Mouse (Mus musculus) kidney, adult 11 months (tissue): ENCODE data around the gene Ccdc83.
"Not testable (repeated sequence)": the region's sequence is repeated elsewhere in the genome, so short reads cannot be mapped to it uniquely, and the experiment has no call there.

Experiments used
- DNase-seq: peaks from one replicate; pipeline ENCODE4 v3.0.0; 2022

Gene Ccdc83

GRCm38 (mm10) chr7:90258701-90259100, 6.9 kb downstream of the Ccdc83 start:
- no peak for DNase-seq

DNA sequence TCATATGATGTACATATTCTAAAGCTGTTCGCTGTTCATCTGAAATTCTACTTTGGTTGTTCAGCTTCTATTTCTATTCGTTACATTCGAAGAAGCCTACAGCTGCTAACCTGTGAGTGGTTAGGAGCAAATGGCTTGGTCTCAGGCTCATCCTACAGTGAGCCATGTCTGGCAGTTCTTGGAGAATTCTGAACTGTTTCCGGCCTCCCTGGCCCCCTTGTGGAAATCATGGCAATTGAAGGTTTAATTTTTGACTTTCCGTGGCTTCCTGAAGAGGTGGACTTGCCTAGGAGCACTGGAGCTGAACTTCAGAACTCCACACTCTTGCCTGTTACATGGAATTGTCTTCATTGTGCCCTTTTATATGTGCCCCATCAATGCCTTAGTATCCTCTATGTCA, 12.6 kb downstream of the Ccdc83 start:
- no peak for DNase-seq

DNA sequence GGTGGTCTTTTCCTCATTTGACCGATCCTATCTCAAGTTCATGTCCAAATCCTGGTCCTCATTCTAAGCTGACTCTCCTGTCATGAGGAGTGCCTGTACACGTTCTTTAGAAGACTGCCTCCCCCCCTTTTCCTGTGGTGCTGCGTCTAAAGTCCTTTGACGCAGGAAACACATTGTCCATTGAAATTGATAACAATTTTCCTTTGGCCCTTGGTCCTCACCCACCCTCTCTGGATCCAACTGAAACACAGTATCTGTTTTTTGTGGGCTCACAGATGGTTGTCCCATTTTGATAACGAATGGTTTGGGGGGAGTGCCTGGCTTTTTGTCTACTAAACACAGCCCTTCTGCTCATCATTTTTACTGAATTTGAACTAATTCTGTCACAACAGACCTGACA, 21.9 kb downstream of the Ccdc83 start:
- no peak for DNase-seq

DNA sequence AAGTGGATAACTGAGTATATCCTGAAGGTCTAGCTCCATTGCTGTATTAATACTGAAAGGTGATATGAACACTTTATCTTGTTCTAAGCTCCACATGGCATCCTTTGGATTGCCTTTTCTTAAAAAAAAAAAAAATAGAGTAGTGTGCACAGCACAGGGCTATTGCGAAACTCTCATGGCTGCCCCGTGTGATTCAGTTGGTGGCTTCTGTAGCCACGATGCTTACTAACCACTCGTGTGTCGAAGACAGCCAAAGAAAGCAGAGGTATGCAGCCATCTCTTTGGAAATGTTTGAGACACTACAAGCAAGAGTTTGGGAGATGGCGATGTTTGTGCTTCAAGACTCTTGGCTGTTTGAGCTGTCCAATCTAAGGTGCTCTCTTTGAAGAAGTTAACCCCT, 22.4 kb downstream of the Ccdc83 start:
- DNase-seq: no peak

DNA sequence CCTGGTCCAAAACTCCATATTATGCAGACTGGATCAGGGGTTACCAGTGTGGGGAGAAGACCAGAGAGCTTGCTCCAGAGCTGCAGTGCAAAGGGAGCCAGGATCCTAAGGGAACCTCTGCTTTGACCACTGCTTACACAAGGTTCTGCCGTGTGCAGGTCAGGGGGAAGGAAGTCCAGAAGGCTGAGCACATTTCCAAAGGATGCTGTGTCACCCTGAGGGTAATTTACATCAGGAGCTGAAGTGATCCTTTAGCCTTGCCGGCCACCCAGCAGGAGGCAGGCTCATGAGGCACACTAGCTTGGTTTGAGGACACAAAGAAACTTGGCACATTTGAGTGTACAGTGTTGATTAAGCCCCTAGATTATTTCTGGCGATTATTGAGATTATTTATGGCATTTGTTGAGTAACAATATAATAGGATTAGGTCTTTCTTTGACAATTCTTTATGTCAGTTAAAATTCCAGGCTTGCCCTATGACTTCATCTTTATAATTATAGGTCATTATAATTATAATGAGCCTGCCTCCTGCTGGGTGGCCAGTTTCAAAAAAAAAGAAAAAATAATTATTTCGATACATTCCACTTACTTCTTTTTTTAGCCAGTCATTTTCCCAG, 29.2 kb downstream of the Ccdc83 start:
- no peak for DNase-seq

- DNase-seq: no peak
Observed at GRCm38 (mm10) chr7:90233921-90234320, 31.7 kb downstream of the Ccdc83 start.

DNA sequence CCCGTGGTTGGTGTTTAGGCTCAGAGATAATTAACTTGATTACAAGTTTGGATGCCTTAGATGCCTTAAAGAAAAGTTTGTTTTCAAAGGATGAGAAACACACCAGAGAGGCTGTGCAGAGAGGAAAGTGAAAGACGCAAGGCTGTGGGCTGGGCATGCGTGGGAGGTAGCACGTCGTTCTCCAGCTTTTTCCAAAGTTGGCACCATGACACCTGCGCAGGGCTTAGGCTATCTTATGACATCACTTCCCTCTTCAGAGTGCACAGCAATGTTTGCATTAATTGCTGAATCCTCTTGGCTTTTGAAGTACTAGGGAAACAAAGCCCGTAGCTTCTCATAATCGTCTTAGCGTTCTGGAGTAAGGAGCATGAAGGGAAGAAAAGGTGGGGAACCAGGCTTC, 34.1 kb downstream of the Ccdc83 start:
- DNase-seq: no peak

- DNase-seq: not testable (repeated sequence)
Observed at GRCm38 (mm10) chr7:90228884-90229283, 36.7 kb downstream of the Ccdc83 start.

DNA sequence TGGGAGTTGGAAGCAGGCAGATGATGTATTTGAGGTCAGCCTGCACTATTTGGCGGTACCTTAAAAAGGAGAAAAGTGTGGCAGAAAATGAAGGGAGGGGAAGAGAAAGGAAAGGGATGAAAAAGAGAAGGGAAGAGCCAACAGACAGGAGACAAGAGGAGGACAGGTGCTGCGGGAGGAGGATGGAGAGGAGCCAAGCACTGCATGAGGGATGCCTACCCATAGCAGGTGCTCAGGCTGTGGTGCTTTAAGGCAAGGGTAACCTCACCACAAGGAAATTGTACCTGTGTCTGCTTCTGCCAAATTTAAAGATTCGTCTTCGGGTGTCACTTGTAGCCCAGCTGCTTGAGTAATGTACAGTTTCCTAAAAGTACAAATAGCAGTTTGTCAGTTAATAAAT, 37.5 kb downstream of the Ccdc83 start:
- DNase-seq: no peak

DNA sequence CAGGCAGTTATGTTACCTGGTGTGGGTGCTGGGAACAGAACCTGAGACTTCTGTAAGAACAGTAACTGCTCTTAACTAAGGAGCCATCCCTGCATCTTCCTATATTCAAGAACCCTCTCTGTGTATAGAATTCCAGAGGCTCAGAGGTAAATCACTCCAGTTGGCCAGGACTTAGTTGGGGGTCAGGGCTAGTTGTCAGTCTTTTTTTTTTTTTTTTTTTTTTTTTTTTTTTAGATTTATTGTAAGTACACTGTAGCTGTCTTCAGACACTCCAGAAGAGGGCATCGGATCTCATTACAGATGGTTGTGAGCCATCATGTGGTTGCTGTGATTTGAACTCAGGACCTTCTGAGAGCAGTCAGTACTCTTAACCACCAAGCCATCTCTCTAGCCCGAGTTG, 44.1 kb downstream of the Ccdc83 start:
- DNase-seq: no peak

DNA sequence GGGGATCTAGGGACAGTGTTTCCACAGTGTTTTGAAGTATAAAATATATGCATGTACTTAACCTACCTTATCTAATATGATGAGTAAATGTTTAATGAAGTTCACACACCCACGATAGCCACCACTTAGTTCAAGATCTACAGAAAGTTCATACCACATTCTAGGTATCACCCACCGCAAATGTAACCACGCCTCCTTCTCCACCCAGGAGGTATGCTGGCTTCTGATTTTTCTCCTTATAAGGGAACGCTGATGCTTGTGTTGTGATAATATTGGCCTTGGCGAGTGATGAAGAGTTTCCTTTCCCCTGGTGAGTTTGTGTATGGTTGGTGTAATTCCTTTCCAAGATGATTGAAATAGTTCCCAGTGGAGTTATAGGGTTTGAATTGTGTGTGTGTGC, 47.5 kb downstream of the Ccdc83 start:
- DNase-seq: no peak

GRCm38 (mm10) chr7:90216511-90216910, 49.1 kb downstream of the Ccdc83 start:
- DNase-seq: no peak

GRCm38 (mm10) chr7:90210947-90211346, 54.6 kb downstream of the Ccdc83 start:
- no peak for DNase-seq

- DNase-seq: no peak
Observed at GRCm38 (mm10) chr7:90210116-90210515, 55.5 kb downstream of the Ccdc83 start.

DNA sequence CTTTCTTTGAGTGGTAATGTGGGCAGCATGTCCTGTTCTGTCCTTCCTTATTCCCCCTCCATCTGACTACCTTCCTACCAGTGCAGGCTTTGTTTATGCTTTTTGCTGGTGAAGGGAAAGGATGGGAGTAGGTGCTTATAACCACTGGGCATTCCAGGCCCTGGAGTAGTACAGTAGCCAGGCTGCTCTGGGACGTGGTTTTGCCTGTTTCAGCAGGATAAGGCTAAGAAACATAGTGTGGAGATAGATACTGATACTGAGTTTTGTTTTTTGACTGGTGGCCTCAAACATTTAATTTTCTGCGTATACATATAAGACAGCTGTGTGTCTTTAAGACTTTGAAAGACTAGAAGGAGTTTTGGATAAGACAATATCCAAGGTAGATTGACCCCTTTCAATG, 61.7 kb downstream of the Ccdc83 start:
- DNase-seq: no peak

- DNase-seq: no peak
Observed at GRCm38 (mm10) chr7:90201877-90202465, 63.6 kb downstream of the Ccdc83 start.

DNA sequence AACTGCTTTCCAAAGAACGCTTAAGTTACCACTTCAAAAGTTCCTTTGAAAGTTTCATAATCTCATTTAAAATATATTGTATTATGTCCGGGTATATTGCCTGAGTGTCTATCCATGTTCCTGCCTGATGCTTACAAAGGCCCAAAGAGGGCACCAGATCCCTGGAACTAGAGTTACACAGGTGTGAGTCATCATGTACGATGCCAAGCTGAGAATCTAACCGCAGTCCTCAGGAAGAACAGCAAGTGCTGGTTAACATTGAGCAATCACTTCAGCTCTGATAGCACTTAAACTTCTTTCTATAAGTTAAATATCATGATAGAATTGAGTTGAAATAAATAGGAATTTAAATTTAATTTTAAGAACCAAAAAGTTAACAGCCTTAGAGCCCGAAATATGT, 65.3 kb downstream of the Ccdc83 start:
- DNase-seq: no peak

GRCm38 (mm10) chr7:90180635-90181034, 84.9 kb downstream of the Ccdc83 start:
- DNase-seq: no peak

- DNase-seq: no peak
Observed at GRCm38 (mm10) chr7:90175576-90175975, 90.0 kb downstream of the Ccdc83 start.
